Mouse (Mus musculus): ENCODE data around the gene Sap30. TPM values are rescaled to one million over a fixed set of nuclear protein-coding genes. Genes with fewer than 3 reads are reported as not detected.
"Not testable (repeated sequence)": the region's sequence is repeated elsewhere in the genome, so short reads cannot be mapped to it uniquely, and the experiment has no call there.

Gene Sap30
- polyA plus RNA-seq (2015; fragmentation: Nextera tagmentation; extraction: Ambion mirVana) = 46.6 and 46.9 TPM in 2 replicates

- H3K9ac ChIP-seq = peak within 1 kb of the TSS; percentile 81
- H3K4me3 ChIP-seq = peak within 1 kb of the TSS; percentile 74
- H3K4me2 ChIP-seq = peak within 1 kb of the TSS; percentile 81
- peaks cover 10% of the 10 kb centered on the region for H3K4me1 ChIP-seq (replicated peaks)
- H3K27me3 ChIP-seq = no peaks in the 10 kb centered on the region
- peak within 1 kb of the TSS; percentile 97 for H3K27ac ChIP-seq
- H3K36me3 ChIP-seq = peaks cover 3% of the 10 kb centered on the region
- H3K9me3 ChIP-seq (replicated peaks) = no peaks in the 10 kb centered on the region
- WGBS = under 1% methylated on average over 66 of the region's 66 CpGs
- peak; percentile 98 for ATAC-seq (replicated peaks; ENCODE audit: insufficient number of reproducible peaks, insufficient read depth, low FRiP score, low read depth)
Measured at GRCm38 (mm10) chr8:57487441-57488155, at the start of gene Sap30. Gene Sap30, minus strand, starts transcription at chr8:57487860.

GRCm38 (mm10) chr8:57536167-57536566 lies 48.5 kb upstream of the Sap30 start:
- no peaks in the 10 kb centered on the region for H3K4me1 ChIP-seq (replicated peaks)
- H3K4me3 ChIP-seq = no peak overlapping the region
- H3K9ac ChIP-seq = no peak overlapping the region
- H3K9me3 ChIP-seq (replicated peaks) = no peaks in the 10 kb centered on the region
- H3K27me3 ChIP-seq = no peaks in the 10 kb centered on the region
- H3K36me3 ChIP-seq = peaks cover 5% of the 10 kb centered on the region; the same call in 1 of the 2 replicates
- WGBS = 88% methylated on average over 6 of the region's 6 CpGs
- no peak overlapping the region for H3K27ac ChIP-seq
- no peak for ATAC-seq (replicated peaks; ENCODE audit: insufficient number of reproducible peaks, insufficient read depth, low FRiP score, low read depth)
- no peak overlapping the region for H3K4me2 ChIP-seq

DNA sequence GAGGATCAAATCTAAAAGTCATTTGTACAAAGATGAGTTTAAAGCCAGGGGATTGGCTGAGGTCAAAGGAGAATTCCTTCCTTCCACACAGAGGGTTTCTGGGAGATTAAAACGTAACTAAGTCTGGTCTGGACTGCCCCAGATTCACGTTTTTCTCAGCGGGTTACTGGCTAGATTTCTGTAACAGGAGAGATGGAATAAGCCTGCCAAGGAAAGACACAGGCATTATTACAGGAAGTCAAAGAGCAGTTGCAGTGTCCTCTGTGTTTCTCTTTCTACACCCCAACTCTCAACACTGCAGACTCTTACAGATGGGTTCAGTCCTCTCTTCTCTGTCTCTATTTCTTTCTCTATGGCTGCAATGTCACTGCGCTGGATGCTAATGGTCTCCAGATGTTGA lies 46.8 kb upstream of the Sap30 start:
- H3K36me3 ChIP-seq = peaks cover 5% of the 10 kb centered on the region; the same call in 1 of the 2 replicates
- no peak overlapping the region for H3K4me3 ChIP-seq
- ATAC-seq (replicated peaks; ENCODE audit: insufficient number of reproducible peaks, insufficient read depth, low FRiP score, low read depth) = no peak
- WGBS = 79% methylated on average over 4 of the region's 4 CpGs
- no peaks in the 10 kb centered on the region for H3K27me3 ChIP-seq
- H3K9me3 ChIP-seq (replicated peaks) = no peaks in the 10 kb centered on the region
- no peak overlapping the region for H3K27ac ChIP-seq
- H3K9ac ChIP-seq = no peak overlapping the region
- no peak overlapping the region for H3K4me2 ChIP-seq
- peaks cover 8% of the 10 kb centered on the region for H3K4me1 ChIP-seq (replicated peaks)

GRCm38 (mm10) chr8:57533106-57533505 lies 45.4 kb upstream of the Sap30 start:
- no peak overlapping the region for H3K9ac ChIP-seq
- no peak overlapping the region for H3K4me3 ChIP-seq
- H3K27me3 ChIP-seq = no peaks in the 10 kb centered on the region
- ATAC-seq (replicated peaks; ENCODE audit: insufficient number of reproducible peaks, insufficient read depth, low FRiP score, low read depth) = no peak
- no peaks in the 10 kb centered on the region for H3K9me3 ChIP-seq (replicated peaks)
- H3K4me2 ChIP-seq = no peak overlapping the region
- H3K4me1 ChIP-seq (replicated peaks) = peaks cover 8% of the 10 kb centered on the region
- H3K27ac ChIP-seq = no peak overlapping the region
- H3K36me3 ChIP-seq = peaks cover 5% of the 10 kb centered on the region; the same call in 1 of the 2 replicates
- 79% methylated on average over 4 of the region's 4 CpGs for WGBS

- WGBS = 67% methylated on average over 2 of the region's 2 CpGs
- no peak for ATAC-seq (replicated peaks; ENCODE audit: insufficient number of reproducible peaks, insufficient read depth, low FRiP score, low read depth)
- Histone ChIP-seq H3K9ac (no peak overlapping the region), H3K36me3 (peaks cover 5% of the 10 kb centered on the region; the same call in 1 of the 2 replicates), H3K4me1 (replicated peaks) (peaks cover 8% of the 10 kb centered on the region), H3K4me3 (no peak overlapping the region), H3K9me3 (replicated peaks) (no peaks in the 10 kb centered on the region), H3K27ac (no peak overlapping the region), H3K27me3 (no peaks in the 10 kb centered on the region), H3K4me2 (no peak overlapping the region)
Measured at GRCm38 (mm10) chr8:57532223-57532622, 44.6 kb upstream of the Sap30 start.

- Histone ChIP-seq H3K27me3 (no peaks in the 10 kb centered on the region), H3K9me3 (replicated peaks) (no peaks in the 10 kb centered on the region), H3K9ac (no peak overlapping the region; the same call in 1 of the 2 replicates), H3K4me1 (replicated peaks) (peaks cover 8% of the 10 kb centered on the region), H3K4me3 (peak overlapping the region; percentile 29), H3K36me3 (no peaks in the 10 kb centered on the region), H3K27ac (peak overlapping the region; percentile 56), H3K4me2 (peak overlapping the region; percentile 58)
- ATAC-seq (replicated peaks; ENCODE audit: insufficient number of reproducible peaks, insufficient read depth, low FRiP score, low read depth) = peak; percentile 45
- 20% methylated on average over 15 of the region's 15 CpGs for WGBS
Measured at GRCm38 (mm10) chr8:57530666-57531349, 43.1 kb upstream of the Sap30 start.

DNA sequence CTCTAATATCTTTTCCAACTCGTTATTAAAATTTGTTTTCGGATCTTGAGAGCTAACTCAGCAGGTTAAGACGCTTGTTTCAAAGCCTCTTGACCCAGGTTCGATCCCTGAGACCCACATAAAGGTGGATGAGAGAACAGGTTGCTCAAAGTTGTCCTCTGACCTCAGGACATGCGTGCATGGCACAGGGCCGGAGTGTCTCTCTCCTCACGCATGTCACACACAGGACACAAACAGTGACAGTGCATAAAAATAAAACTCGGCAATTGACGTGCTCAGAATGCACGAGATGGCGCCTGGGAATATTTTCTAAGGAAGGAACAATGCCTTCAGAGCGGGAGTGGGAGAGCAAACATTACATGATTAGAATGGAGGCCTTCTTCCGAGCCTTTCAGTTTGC lies 42.6 kb upstream of the Sap30 start:
- H3K4me2 ChIP-seq = peak overlapping the region; percentile 58
- H3K9me3 ChIP-seq (replicated peaks) = no peaks in the 10 kb centered on the region
- ATAC-seq (replicated peaks; ENCODE audit: insufficient number of reproducible peaks, insufficient read depth, low FRiP score, low read depth) = no peak
- H3K27me3 ChIP-seq = no peaks in the 10 kb centered on the region
- H3K9ac ChIP-seq = no peak overlapping the region; the same call in 1 of the 2 replicates
- peak overlapping the region; percentile 56 for H3K27ac ChIP-seq
- peak overlapping the region; percentile 29; the same call in 1 of the 2 replicates for H3K4me3 ChIP-seq
- H3K4me1 ChIP-seq (replicated peaks) = peaks cover 8% of the 10 kb centered on the region
- no peaks in the 10 kb centered on the region for H3K36me3 ChIP-seq
- 72% methylated on average over 13 of the region's 13 CpGs for WGBS

DNA sequence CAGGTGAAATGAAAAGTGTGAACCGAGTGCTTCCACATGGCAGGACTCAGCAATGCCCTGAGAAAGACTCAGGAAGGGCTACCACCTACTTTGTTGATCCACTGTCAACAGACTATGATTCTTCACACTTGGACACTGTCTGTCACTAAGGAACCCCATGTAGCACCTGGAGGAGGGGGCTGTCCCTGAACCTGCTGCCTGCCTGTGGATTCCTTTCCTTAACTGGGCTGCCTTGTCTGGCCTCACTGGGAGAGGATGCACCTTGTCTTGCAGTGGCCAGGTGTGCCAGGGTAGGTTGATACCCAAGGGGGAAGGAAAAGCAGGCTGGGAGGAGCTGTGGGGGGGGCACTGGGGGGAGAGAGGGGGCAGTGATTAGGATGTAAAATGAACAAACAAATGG lies 40.4 kb upstream of the Sap30 start:
- no peak overlapping the region for H3K9ac ChIP-seq
- peaks cover 8% of the 10 kb centered on the region for H3K4me1 ChIP-seq (replicated peaks)

GRCm38 (mm10) chr8:57520186-57520786 lies 32.6 kb upstream of the Sap30 start:
- Histone ChIP-seq H3K4me2 (no peak overlapping the region), H3K4me1 (replicated peaks) (0 out of 2 replicates have a peak, but pooled peaks cover 4% of the 10 kb centered on the region), H3K9me3 (replicated peaks) (no peaks in the 10 kb centered on the region), H3K36me3 (peaks cover 19% of the 10 kb centered on the region; the same call in 1 of the 2 replicates), H3K9ac (no peak overlapping the region), H3K4me3 (no peak overlapping the region), H3K27ac (no peak overlapping the region), H3K27me3 (no peaks in the 10 kb centered on the region)
- 60% methylated on average over 12 of the region's 12 CpGs for WGBS
- ATAC-seq (replicated peaks; ENCODE audit: insufficient number of reproducible peaks, insufficient read depth, low FRiP score, low read depth) = no peak

More for the DNA sequence above, 40.4 kb upstream of the Sap30 start:
- Histone ChIP-seq H3K27me3 (no peaks in the 10 kb centered on the region), H3K4me3 (no peak overlapping the region), H3K9me3 (replicated peaks) (no peaks in the 10 kb centered on the region), H3K36me3 (no peaks in the 10 kb centered on the region), H3K27ac (no peak overlapping the region), H3K4me2 (no peak overlapping the region)
- WGBS = 90% methylated on average over 1 of the region's 1 CpGs
- ATAC-seq (replicated peaks; ENCODE audit: insufficient number of reproducible peaks, insufficient read depth, low FRiP score, low read depth) = no peak

DNA sequence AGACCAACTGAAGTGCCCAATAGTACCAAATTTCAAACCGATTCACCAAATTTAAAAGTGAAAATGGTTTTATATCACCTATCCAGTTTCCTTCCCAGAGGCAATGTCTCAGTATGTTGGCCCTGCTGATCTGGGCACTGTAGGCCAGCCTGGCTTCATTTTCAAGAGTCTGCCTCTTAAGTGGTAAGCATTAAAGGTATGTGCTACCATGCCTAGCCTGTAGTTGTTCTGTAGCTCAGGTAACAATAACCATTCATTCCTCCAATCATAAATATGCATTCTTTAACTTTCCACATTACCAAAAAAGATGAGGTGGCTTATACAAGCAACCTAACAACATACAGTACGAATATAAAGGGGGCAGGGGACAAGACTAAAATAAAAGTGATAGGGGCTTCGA lies 30.1 kb upstream of the Sap30 start:
- Histone ChIP-seq H3K27ac (no peak overlapping the region), H3K9me3 (replicated peaks) (no peaks in the 10 kb centered on the region), H3K4me2 (no peak overlapping the region), H3K4me1 (replicated peaks) (peaks cover 10% of the 10 kb centered on the region; the same call in 1 of the 2 replicates), H3K4me3 (no peak overlapping the region), H3K9ac (no peak overlapping the region), H3K27me3 (no peaks in the 10 kb centered on the region), H3K36me3 (peaks cover 21% of the 10 kb centered on the region; the same call in 1 of the 2 replicates)
- WGBS = 85% methylated on average over 3 of the region's 3 CpGs
- ATAC-seq (replicated peaks; ENCODE audit: insufficient number of reproducible peaks, insufficient read depth, low FRiP score, low read depth) = no peak

DNA sequence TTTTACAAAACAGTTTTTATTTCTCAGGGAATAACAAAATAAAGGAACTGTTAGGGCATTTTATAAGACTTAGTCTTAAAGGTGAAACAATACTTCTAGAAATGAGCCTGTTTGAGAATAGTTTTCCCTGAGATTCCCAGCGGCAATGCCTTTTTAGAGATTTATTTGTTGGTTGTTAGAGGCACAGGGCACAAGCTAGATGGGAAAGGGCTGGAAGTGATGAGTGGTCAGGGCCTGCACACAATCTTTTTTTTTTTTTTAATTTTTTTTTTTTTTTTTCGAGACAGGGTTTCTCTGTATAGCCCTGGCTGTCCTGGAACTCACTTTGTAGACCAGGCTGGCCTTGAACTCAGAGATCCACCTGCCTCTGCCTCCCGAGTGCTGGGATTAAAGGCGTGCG lies 29.0 kb upstream of the Sap30 start:
- ATAC-seq (replicated peaks; ENCODE audit: insufficient number of reproducible peaks, insufficient read depth, low FRiP score, low read depth) = not testable (repeated sequence)

More for the DNA sequence above, 29.0 kb upstream of the Sap30 start:
- H3K9ac ChIP-seq; H3K4me2 ChIP-seq; H3K27me3 ChIP-seq; H3K4me3 ChIP-seq; H3K9me3 ChIP-seq (replicated peaks); H3K27ac ChIP-seq: not testable (repeated sequence)
- Histone ChIP-seq H3K4me1 (replicated peaks) (peaks cover 10% of the 10 kb centered on the region; the same call in 1 of the 2 replicates), H3K36me3 (peaks cover 21% of the 10 kb centered on the region; the same call in 1 of the 2 replicates)
- WGBS = 83% methylated on average over 5 of the region's 5 CpGs

All from heart, embryonic 15.5 days (tissue).